Mouse (Mus musculus) leukemia stem cell, adult 10-12 weeks (primary cell): ENCODE measurements around the gene Padi4. TPM values are rescaled to one million over a fixed set of nuclear protein-coding genes. Genes with fewer than 3 reads are reported as not detected.

ENCODE experiments used
- polyA plus RNA-seq: library from polyadenylated mRNA; stranded (reverse); fragments of >175 nt; gene quantifications from 2 replicates; pipeline ENCODE4 v1.2.3, GENCODE M21; 2012; ENCODE audit warnings: low replicate concordance

The Padi4 gene
- 1.5 and 4.5 TPM in 2 replicates for polyA plus RNA-seq

GRCm38 (mm10) chr4:140774025-140774800 lies at the start of gene Padi4:
Gene Padi4 (minus strand): TSS chr4:140774236.

GRCm38 (mm10) chr4:140810458-140811260 lies 36.6 kb upstream of the Padi4 start, which contains the start of gene Padi3:
Gene Padi3 (minus strand): TSS chr4:140810648.

GRCm38 (mm10) chr4:140742543-140742942 lies 31.5 kb downstream of the Padi4 start, which contains the start of gene Padi6:
Gene Padi6 (minus strand): TSS chr4:140742643.

GRCm38 (mm10) chr4:140700269-140701018 lies 73.6 kb downstream of the Padi4 start, which contains the start of gene Rcc2:
Gene Rcc2 (plus strand): TSS chr4:140700541.

Other genes with a start within 250 kb of the Padi4 start
- 2.2 and 6.9 TPM in 2 replicates for gene Arhgef10l, start 108.2 kb downstream of the Padi4 start, polyA plus RNA-seq
- 439 and 464 TPM in 2 replicates for gene Rcc2, start 73.7 kb downstream of the Padi4 start, polyA plus RNA-seq
- gene Padi6, start 31.6 kb downstream of the Padi4 start, polyA plus RNA-seq: 0.07 TPM in 1 of 2 replicates, not detected in the other
- gene Padi3, start 36.4 kb upstream of the Padi4 start, polyA plus RNA-seq: 9.4 and 12.9 TPM in 2 replicates
- gene Padi1, start 71.5 kb upstream of the Padi4 start, polyA plus RNA-seq: 0.22 and 0.39 TPM in 2 replicates
- gene Padi2, start 132.1 kb upstream of the Padi4 start, polyA plus RNA-seq: 0.20 and 0.33 TPM in 2 replicates
- 46.5 and 140 TPM in 2 replicates for gene Sdhb, start 187.0 kb upstream of the Padi4 start, polyA plus RNA-seq
- 197 and 219 TPM in 2 replicates for gene Atp13a2, start 212.6 kb upstream of the Padi4 start, polyA plus RNA-seq
- gene Mfap2, start 236.2 kb upstream of the Padi4 start, polyA plus RNA-seq: 0.55 and 0.79 TPM in 2 replicates